Mouse (Mus musculus) forebrain, embryonic 16.5 days (tissue): Measurements from ENCODE around the gene Pax5. TPM values are rescaled to one million over a fixed set of nuclear protein-coding genes. Genes with fewer than 3 reads are reported as not detected.

Experiments used
- ATAC-seq: fragments of 200-750 bp; cut with Nextera tagmentation; 2 replicates; pipeline ENCODE4 v1.8.0; 2017; ENCODE audit warnings: mild to moderate bottlenecking, moderate library complexity
- H3K27ac ChIP-seq: fragments of 300-500 bp; sonication (generic); 2 replicates; pipeline ENCODE4 v1.5.1; 2014; ENCODE audit warnings: low read length, control low read depth
- H3K27me3 ChIP-seq: fragments of 300-500 bp; sonication (generic); replicated peaks from 2 replicates; pipeline ENCODE4 v1.6.1; 2014; ENCODE audit warnings: low read length; ENCODE audit not compliant: control insufficient read depth, insufficient read depth
- H3K36me3 ChIP-seq: fragments of 300-500 bp; sonication (generic); 2 replicates; pipeline ENCODE4 v1.6.1; 2014; ENCODE audit not compliant: control insufficient read depth, insufficient read depth
- H3K4me1 ChIP-seq: fragments of 300-500 bp; sonication (generic); replicated peaks from 2 replicates; pipeline ENCODE4 v1.6.1; 2014; ENCODE audit warnings: low read length; ENCODE audit not compliant: control insufficient read depth, insufficient read depth
- H3K4me2 ChIP-seq: fragments of 300-500 bp; sonication (generic); 2 replicates; pipeline ENCODE4 v1.6.1; 2014; ENCODE audit warnings: mild to moderate bottlenecking, low read length, control low read depth
- H3K4me3 ChIP-seq: fragments of 300-500 bp; sonication (generic); replicated peaks from 2 replicates; pipeline ENCODE4 v1.5.1; 2014; ENCODE audit warnings: mild to moderate bottlenecking, low read length, control low read depth
- H3K9ac ChIP-seq: fragments of 300-500 bp; sonication (generic); replicated peaks from 2 replicates; pipeline ENCODE4 v1.6.1; 2014; ENCODE audit warnings: low read depth, low read length, control low read depth
- H3K9me3 ChIP-seq: fragments of 300-500 bp; sonication (generic); 2 replicates; pipeline ENCODE4 v1.6.1; 2016; ENCODE audit warnings: low read length; ENCODE audit not compliant: control insufficient read depth
- WGBS: fragments of 180-500 bp; shearing (Covaris S2); extraction: QIAGEN DNeasy Blood & Tissue Kit; methylation state at CpG from one replicate; pipeline ENCODE4 v1.1.7; 2014; 5-methylcytosine and 5-hydroxymethylcytosine counted together
- polyA plus RNA-seq: library from polyadenylated mRNA; unstranded; fragments of >200 nt; fragmentation: Nextera tagmentation; extraction: Ambion mirVana; gene quantifications from 2 replicates; pipeline ENCODE4 v1.2.1, GENCODE M21; 2015

Gene Pax5
- polyA plus RNA-seq, 1 experiment from 2014 or later, result 0.34 TPM

DNA sequence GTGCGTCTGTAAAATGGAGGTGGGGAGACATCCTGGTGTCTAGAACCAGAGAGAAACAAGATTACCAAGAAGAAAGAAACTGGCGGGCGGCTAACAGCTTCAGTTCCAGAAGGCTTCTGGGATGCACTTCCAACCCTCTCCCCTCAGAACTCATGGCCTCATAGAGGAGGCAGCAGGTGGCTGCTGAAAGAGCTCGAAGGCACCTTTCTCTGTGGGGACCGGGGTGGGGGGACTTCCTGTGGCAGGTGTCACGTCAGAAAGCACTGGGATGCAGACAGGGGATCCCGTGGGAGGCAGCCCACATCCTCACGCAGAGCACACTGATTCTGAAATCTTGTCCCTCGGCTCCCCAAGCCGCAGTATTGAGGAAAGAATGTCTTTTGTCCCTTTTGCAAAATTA is 46.8 kb downstream of the Pax5 start:
- peaks cover 9% of the 10 kb centered on the region for H3K4me1 ChIP-seq
- H3K4me3 ChIP-seq, result peak overlapping the region; percentile 63
- no peaks in the 10 kb centered on the region for H3K36me3 ChIP-seq
- H3K27ac ChIP-seq, result no peak overlapping the region
- no peaks in the 10 kb centered on the region for H3K9me3 ChIP-seq
- H3K27me3 ChIP-seq, result peaks cover 35% of the 10 kb centered on the region
- ATAC-seq, result peak; percentile 29; the same call in 1 of the 2 replicates
- peak overlapping the region; percentile 97 for H3K4me2 ChIP-seq
- 10% methylated on average over 10 of the region's 10 CpGs for WGBS
- no peak overlapping the region for H3K9ac ChIP-seq

DNA sequence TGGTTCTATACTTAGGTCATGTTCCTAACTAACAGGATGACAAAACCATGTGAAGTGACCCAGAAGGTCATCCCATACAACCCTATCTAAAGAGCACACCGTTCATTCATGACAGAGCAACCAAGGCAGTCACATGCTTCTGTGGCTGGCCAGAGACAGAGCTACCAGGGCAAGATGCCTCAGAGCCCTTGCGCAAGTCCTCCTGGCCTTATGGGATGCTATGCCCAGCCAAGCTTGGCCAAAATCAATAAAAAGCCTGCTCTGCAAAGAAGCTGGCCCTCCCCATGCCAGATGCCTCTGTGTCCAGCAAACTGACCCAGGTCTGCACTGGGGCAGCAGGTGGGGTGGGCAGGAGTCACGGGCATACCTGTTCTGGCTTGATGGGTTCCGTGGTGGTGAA is 65.1 kb downstream of the Pax5 start:
- no peaks in the 10 kb centered on the region for H3K36me3 ChIP-seq
- H3K9me3 ChIP-seq, result no peaks in the 10 kb centered on the region
- no peak overlapping the region for H3K4me3 ChIP-seq
- 83% methylated on average over 4 of the region's 4 CpGs for WGBS
- no peaks in the 10 kb centered on the region for H3K27me3 ChIP-seq
- H3K27ac ChIP-seq, result no peak overlapping the region
- ATAC-seq, result no peak
- peaks cover 5% of the 10 kb centered on the region; the same call in 1 of the 2 replicates for H3K4me1 ChIP-seq
- H3K4me2 ChIP-seq, result no peak overlapping the region
- no peak overlapping the region for H3K9ac ChIP-seq

DNA sequence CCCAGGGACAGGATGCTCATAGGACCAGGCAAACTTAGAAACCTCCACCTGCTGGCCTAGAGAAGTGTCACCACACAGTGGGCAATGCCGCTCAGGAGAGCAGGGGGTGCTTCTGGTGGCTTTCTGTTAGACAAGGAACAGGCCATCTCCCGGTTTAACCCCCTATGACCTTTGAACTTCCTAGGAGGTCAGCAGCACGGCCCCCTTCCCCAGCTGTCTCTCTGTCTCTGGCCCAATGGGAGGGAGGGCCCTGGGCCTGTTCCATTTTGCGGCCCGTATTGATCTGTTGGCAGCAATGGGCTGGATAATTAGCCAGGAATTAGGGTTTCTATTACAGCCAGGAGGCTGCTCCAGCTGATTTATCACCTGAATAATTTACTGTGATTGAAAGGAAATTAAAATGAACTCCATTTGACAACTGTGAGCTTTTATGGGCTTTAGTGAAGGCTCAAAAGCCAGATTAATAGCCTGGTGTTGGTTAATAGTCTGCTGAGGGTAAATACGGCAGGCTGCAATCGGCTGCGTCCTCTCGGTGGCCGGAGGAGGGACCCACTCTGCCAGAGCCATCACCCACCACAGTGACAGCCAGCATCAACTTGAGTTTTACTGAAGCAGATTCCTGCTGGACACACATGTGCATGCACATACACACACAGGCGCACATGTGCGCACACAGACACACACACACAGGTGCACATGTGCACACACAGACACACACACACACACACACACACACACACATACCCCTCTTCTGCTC is 68.3 kb downstream of the Pax5 start:
- no peak overlapping the region for H3K27ac ChIP-seq
- H3K4me3 ChIP-seq, result no peak overlapping the region
- peaks cover 5% of the 10 kb centered on the region; the same call in 1 of the 2 replicates for H3K4me1 ChIP-seq
- no peaks in the 10 kb centered on the region for H3K9me3 ChIP-seq
- H3K27me3 ChIP-seq, result no peaks in the 10 kb centered on the region
- no peak overlapping the region for H3K4me2 ChIP-seq
- H3K9ac ChIP-seq, result no peak overlapping the region
- ATAC-seq, result no peak
- H3K36me3 ChIP-seq, result no peaks in the 10 kb centered on the region
- WGBS, result 25% methylated on average over 12 of the region's 12 CpGs

DNA sequence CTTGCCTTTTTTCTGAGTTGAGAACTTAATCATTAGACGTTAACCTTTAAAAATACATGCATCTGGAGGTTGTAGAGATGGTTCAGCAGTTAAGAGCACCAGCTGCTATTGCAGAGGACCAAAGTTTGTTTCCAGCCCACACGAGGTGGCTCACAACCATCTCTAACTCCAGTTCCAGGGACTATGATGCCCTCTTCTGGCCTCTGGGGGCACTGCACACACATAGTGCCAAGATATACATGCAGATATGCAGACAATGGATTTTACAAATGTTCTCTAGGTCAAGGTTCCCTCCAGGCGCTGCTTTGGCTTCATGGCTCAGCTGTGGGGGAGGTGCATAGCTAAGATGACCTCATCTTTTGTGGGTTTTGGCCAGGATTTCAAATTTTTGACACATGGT is 74.7 kb downstream of the Pax5 start:
- Histone ChIP-seq H3K9ac (no peak overlapping the region), H3K4me1 (peaks cover 6% of the 10 kb centered on the region; the same call in 1 of the 2 replicates)
- ATAC-seq, result no peak

DNA sequence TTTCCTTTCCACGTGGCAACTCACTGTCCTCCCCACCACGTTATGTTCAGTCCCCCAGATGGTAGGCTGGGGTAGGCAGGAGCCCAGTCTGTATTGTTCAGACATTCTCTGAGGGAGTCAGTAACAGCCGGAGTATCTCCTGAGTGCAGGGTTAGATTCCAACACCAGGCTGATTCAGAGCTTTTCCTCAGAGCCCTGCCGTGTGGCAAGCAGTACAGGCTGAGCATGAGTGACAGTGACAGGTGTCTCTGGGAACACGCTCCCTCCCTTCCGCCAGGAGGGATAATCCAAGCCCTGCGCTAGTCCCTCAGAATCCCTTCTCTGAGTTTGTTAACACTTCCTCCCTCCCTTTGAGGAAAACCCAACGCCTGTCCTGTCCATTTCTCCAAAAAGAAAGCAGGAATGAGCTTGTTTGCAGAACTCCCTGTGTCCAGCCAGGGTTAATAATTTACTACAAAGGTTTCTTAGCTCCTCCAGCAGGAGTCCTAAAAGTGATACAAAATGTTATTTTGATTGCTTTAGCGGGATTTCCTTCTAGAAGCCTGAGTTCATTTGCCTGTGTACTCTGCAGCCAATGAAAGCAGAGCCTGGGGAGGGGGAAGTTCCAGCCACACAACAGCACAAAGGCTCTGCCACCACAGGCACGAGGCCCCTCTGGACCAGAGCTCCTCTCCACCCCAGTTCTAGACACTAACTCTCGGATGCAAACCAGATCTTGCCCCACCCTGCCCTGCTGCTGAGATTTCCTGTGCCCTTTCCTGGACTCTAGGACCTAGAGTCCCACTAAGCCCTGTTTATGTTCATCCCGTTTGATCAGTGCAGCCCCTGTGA is 76.4 kb downstream of the Pax5 start:
- H3K4me2 ChIP-seq, result no peak overlapping the region
- H3K9ac ChIP-seq, result no peak overlapping the region
- no peaks in the 10 kb centered on the region; the same call in 1 of the 2 replicates for H3K27me3 ChIP-seq
- H3K9me3 ChIP-seq, result no peaks in the 10 kb centered on the region; the same call in 1 of the 2 replicates
- no peak overlapping the region for H3K4me3 ChIP-seq
- H3K27ac ChIP-seq, result no peak overlapping the region
- H3K4me1 ChIP-seq, result peaks cover 6% of the 10 kb centered on the region; the same call in 1 of the 2 replicates
- WGBS, result 13% methylated on average over 12 of the region's 12 CpGs
- H3K36me3 ChIP-seq, result no peaks in the 10 kb centered on the region
- ATAC-seq, result 0 out of 2 replicates have a peak, but pooled peaks have one; percentile 38

More for the DNA sequence above, 74.7 kb downstream of the Pax5 start:
- H3K36me3 ChIP-seq, result no peaks in the 10 kb centered on the region
- H3K4me3 ChIP-seq, result no peak overlapping the region
- H3K4me2 ChIP-seq, result no peak overlapping the region
- no peak overlapping the region for H3K27ac ChIP-seq
- H3K27me3 ChIP-seq, result no peaks in the 10 kb centered on the region; the same call in 1 of the 2 replicates
- 86% methylated on average over 3 of the region's 3 CpGs for WGBS
- H3K9me3 ChIP-seq, result no peaks in the 10 kb centered on the region; the same call in 1 of the 2 replicates

DNA sequence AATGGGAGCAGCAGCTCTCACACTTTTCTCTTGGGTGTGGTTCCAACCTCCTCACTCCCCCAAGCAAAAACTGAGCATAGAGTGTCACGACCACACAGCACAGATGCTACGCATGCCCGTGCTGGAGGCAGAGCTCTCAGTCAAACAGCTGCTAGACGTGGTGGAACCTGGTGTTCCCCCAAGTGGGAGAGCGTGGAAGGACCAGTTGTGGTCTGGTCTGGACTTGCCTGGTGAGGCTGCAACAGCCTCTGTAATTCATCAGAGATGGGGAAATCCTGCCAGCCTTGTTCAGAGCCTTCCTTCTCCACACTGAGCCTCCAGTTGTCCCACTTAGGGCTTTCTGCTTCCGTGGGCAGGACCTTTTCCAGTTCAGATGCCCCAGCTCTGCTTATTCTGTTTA is 80.2 kb downstream of the Pax5 start:
- Histone ChIP-seq H3K36me3 (no peaks in the 10 kb centered on the region), H3K9me3 (no peaks in the 10 kb centered on the region), H3K27me3 (no peaks in the 10 kb centered on the region; the same call in 1 of the 2 replicates), H3K4me2 (no peak overlapping the region), H3K4me1 (peaks cover 6% of the 10 kb centered on the region; the same call in 1 of the 2 replicates), H3K27ac (no peak overlapping the region), H3K4me3 (no peak overlapping the region), H3K9ac (no peak overlapping the region)
- ATAC-seq, result no peak
- WGBS, result 71% methylated on average over 6 of the region's 6 CpGs

DNA sequence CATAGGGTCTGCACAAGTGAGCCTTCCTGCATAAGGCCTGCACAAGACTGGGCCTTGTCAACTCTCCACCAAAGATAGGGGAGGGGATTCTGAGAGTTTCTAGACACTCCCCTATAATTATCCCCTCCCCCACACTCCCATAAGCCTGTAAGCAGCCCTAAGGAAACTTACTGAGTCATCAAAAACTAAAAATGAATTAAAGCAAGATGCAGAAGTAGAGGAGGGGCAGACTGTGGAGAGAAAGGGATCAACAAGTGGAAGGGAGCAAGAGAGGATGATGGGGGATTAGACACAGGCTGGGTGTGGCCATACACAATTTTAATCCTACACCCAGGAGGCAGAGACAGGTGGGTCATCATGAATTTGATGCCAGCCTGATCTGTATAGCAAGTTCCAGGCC is 82.4 kb downstream of the Pax5 start:
- no peaks in the 10 kb centered on the region for H3K36me3 ChIP-seq
- no peaks in the 10 kb centered on the region for H3K27me3 ChIP-seq
- H3K4me1 ChIP-seq, result no peaks in the 10 kb centered on the region
- ATAC-seq, result no peak
- no peaks in the 10 kb centered on the region for H3K9me3 ChIP-seq
- no peak overlapping the region for H3K9ac ChIP-seq
- H3K4me3 ChIP-seq, result no peak overlapping the region
- H3K4me2 ChIP-seq, result no peak overlapping the region
- H3K27ac ChIP-seq, result no peak overlapping the region

DNA sequence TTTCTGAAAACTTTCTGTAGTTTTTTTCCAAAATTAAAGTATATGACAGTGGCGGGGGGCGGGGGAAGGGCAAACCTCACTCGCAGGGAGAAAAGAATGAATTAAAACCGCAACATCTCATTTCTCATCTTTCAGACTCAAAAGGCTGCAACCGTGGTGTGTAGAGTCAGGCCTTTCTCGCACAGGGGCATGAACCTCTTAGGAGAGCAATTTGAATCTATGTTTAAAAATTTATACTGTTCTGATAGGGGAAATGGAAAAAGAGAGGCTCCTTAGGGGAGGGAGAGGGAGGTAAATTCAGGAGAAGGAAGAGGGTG is 85.2 kb downstream of the Pax5 start:
- Histone ChIP-seq H3K27me3 (no peaks in the 10 kb centered on the region), H3K4me1 (no peaks in the 10 kb centered on the region), H3K36me3 (no peaks in the 10 kb centered on the region), H3K27ac (no peak overlapping the region), H3K4me3 (no peak overlapping the region), H3K9me3 (no peaks in the 10 kb centered on the region), H3K9ac (no peak overlapping the region), H3K4me2 (no peak overlapping the region)
- ATAC-seq, result no peak
- WGBS, result 92% methylated on average over 6 of the region's 6 CpGs

DNA sequence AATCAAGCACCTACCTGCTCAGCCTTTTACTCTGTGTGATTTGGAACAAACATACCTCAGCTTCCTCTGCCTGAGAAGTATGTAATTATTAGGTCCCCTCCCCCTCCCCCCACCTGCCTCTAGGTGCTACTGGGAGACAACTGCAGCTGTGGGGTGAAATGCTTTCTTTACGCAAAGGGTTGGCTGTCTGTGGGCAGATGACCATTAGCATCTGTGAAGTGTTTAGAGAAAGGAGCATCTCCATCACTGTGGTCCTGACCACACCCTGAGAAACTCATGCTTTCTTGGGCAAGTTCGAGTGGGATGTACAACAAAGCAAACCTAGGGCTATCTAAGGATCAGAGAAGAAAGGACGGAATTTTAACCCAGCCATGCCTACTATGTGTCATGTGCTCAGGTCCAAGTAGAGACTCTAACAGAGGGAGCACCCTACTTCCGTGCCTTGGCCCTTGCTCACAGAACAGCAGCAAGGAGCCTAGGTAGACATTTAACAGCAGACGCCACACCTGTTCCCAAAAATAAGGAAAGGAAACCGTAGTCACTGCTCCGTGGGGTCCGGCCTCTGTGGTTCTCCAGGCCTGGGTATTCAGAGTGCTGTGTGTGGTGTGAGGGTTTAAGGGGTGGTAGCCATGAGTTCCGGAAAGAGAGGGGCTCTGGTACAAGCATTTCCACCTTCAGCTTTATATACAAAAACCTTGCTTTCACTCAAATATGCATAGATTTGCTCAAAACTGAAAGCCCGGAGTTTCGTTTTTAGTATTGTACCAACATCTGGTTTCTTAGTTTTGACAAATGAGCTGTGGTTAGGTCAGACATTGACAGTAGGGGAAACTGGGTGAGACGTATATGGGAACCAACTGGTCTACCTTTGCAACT is 85.8 kb downstream of the Pax5 start:
- Histone ChIP-seq H3K9ac (no peak overlapping the region), H3K4me3 (no peak overlapping the region), H3K9me3 (no peaks in the 10 kb centered on the region), H3K36me3 (no peaks in the 10 kb centered on the region), H3K4me1 (no peaks in the 10 kb centered on the region), H3K27ac (no peak overlapping the region), H3K4me2 (no peak overlapping the region), H3K27me3 (no peaks in the 10 kb centered on the region)
- 92% methylated on average over 12 of the region's 12 CpGs for WGBS
- no peak for ATAC-seq
